18 mouse cellular contexts compared by ENCODE assay signal in the genomic region with DNA sequence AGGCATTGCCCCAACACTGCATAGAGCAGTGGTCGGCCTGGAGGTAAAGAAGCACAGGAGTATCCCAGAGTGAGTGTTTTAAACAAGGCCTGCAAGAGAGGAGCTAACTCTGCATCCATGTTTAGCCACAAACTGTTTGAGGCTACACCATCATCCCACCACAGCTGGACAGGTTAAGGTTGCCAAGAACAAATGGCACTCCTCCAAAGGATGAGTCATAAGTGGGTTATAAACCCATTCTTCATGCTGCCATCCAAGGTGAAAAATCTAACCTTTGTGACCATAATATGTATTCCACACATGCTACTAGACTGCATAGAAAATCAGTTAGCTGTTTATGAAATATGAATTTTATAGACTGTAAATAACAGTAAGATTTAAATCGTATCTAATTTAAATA. TPM values are rescaled to one million over a fixed set of nuclear protein-coding genes. Genes with fewer than 3 reads are reported as not detected.
"Had no signal": no experiment of that assay in that cellular context is flagged by ENCODE, and none has a peak within 500 bp of the region (broad histone marks: within the 10 kb centered on the region; RNA-seq: fewer than 3 reads in every experiment).

No protein-coding gene starts in this region.

- H3K9me3 ChIP-seq: lung, embryonic 15.5 days; megakaryocyte, embryonic 14.5 days; midbrain, embryonic 13.5 days; midbrain, embryonic 15.5 days; neural tube, embryonic 12.5 days had no signal

- H3K27ac ChIP-seq: lung, embryonic 15.5 days; macrophage; midbrain, embryonic 13.5 days; midbrain, embryonic 15.5 days; neural tube, embryonic 12.5 days had no signal

- H3K9ac ChIP-seq: lung, embryonic 15.5 days; midbrain, embryonic 13.5 days; midbrain, embryonic 15.5 days; neural tube, embryonic 12.5 days had no signal

- H3K4me2 ChIP-seq: lung, embryonic 15.5 days; midbrain, embryonic 11.5 days; midbrain, embryonic 13.5 days; midbrain, embryonic 15.5 days; neural tube, embryonic 12.5 days had no signal

- H3K4me1 ChIP-seq: lung, embryonic 15.5 days; megakaryocyte, embryonic 14.5 days; midbrain, embryonic 13.5 days; midbrain, embryonic 15.5 days; neural tube, embryonic 12.5 days had no signal

- H3K4me3 ChIP-seq: lung, embryonic 15.5 days; megakaryocyte, embryonic 14.5 days; midbrain, embryonic 13.5 days; midbrain, embryonic 15.5 days; neural tube, embryonic 12.5 days had no signal

- DNase-seq: lung, adult 2 months; lung, postnatal 14 days; lung, postnatal 36 days; right cerebral cortex, postnatal 14 days; thymus, adult 18-20 months; thymus, postnatal 14 days; thymus, postnatal 36 days had no signal

- H3K27me3 ChIP-seq: lung, embryonic 15.5 days; megakaryocyte, embryonic 14.5 days; midbrain, embryonic 13.5 days; midbrain, embryonic 15.5 days; neural tube, embryonic 12.5 days had no signal

- ATAC-seq: lung, postnatal 0 days; midbrain, embryonic 13.5 days; midbrain, embryonic 15.5 days had no signal

- H3K36me3 ChIP-seq: lung, embryonic 15.5 days; midbrain, embryonic 13.5 days; midbrain, embryonic 15.5 days; neural tube, embryonic 12.5 days had no signal

RNA-seq across cellular contexts. Expression of a gene that starts 29.1 kb away (rescaled TPM):
- total RNA-seq: megakaryocyte progenitor cell, adult 5-6 weeks; monocyte, adult 5-6 weeks; neutrophil, adult 5-6 weeks had no signal
- polyA plus RNA-seq: macrophage had no signal
